Mouse (Mus musculus): Measurements from ENCODE around the gene Rtl8a. TPM values are rescaled to one million over a fixed set of nuclear protein-coding genes. Genes with fewer than 3 reads are reported as not detected.

Rtl8a gene
- polyA plus RNA-seq, 1 experiment, result 398 TPM

Other genes starting within 250 kb of the Rtl8a start
- not detected in 2 replicates for gene Etd, start 208.8 kb downstream of the Rtl8a start, polyA plus RNA-seq (2012; rRNA removed)
- gene Rtl8c, start 35.6 kb downstream of the Rtl8a start, polyA plus RNA-seq (2012; rRNA removed), result 296 and 324 TPM in 2 replicates
- not detected in 2 replicates for gene Gm14597, start 34.7 kb downstream of the Rtl8a start, polyA plus RNA-seq (2012; rRNA removed)
- 379 and 406 TPM in 2 replicates for gene Rtl8b, start 26.7 kb upstream of the Rtl8a start, polyA plus RNA-seq (2012; rRNA removed)
- gene 4930502E18Rik, start 81.1 kb upstream of the Rtl8a start, polyA plus RNA-seq (2012; rRNA removed), result 0.39 and 0.49 TPM in 2 replicates
- 0.11 TPM in 1 of 2 replicates, not detected in the other for gene 1700013H16Rik, start 114.1 kb upstream of the Rtl8a start, polyA plus RNA-seq (2012; rRNA removed)
- gene Zfp36l3, start 132.7 kb upstream of the Rtl8a start, polyA plus RNA-seq (2012; rRNA removed), result 0.06 and 0.10 TPM in 2 replicates
- gene Xlr, start 154.0 kb upstream of the Rtl8a start, polyA plus RNA-seq (2012; rRNA removed), result 0.87 and 1.1 TPM in 2 replicates

Data from cerebellum, adult 2 months (tissue).